Mouse (Mus musculus) common myeloid progenitor, adult 5-6 weeks (primary cell): ENCODE data around the gene Arfgap1. TPM values are rescaled to one million over a fixed set of nuclear protein-coding genes. Genes with fewer than 3 reads are reported as not detected.

Experiments
- ATAC-seq: replicated peaks from 2 replicates; pipeline ENCODE4 v1.8.0; 2016; ENCODE audit warnings: low read depth, mild to moderate bottlenecking, moderate TSS enrichment, inconsistent platforms; ENCODE audit not compliant: poor library complexity, severe bottlenecking
- total RNA-seq: library from RNA; stranded (forward); fragments of 200-1000, 187-1606 nt; gene quantifications from 2 replicates; pipeline ENCODE4 v1.2.3, GENCODE M21; 2017

The Arfgap1 gene
- total RNA-seq, 1 experiment from 2014 or later = 24.4 TPM

DNA sequence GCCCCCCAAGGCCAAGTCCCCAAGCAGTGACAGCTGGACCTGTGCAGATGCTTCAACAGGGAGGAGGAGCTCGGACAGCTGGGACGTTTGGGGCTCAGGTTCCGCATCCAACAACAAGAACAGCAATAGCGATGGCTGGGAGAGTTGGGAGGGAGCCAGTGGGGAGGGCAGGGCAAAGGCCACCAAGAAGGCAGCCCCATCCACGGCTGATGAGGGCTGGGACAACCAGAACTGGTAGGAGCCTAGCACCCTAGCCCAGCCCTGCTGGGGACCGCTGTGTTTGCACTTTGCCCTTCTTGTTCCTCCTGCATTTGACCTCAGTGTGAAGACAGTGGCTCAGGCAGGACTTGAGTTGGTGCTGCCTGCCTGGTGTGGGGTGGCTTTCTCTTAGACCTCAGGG lies 14.1 kb downstream of the Arfgap1 start:
- ATAC-seq = no peak

DNA sequence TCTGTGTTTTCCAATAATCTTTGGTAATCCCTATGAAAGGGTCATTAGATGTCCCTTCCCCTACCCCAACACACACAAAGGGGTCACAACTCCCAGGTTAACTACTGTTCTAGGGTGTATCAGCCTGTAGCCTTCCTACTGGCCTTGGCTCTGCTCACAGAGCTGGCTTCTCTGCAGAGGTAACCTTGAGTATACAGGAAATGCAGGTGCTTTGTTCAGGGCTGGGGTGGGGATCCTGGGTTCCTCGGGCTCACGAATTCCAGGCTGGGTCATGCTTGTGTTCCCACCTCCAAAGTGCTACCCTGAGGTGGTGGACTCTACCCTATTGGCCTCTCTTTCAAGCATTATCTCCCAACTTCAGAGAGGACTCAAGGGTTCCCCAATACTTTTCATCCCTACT lies 18.6 kb downstream of the Arfgap1 start:
- ATAC-seq = no peak

DNA sequence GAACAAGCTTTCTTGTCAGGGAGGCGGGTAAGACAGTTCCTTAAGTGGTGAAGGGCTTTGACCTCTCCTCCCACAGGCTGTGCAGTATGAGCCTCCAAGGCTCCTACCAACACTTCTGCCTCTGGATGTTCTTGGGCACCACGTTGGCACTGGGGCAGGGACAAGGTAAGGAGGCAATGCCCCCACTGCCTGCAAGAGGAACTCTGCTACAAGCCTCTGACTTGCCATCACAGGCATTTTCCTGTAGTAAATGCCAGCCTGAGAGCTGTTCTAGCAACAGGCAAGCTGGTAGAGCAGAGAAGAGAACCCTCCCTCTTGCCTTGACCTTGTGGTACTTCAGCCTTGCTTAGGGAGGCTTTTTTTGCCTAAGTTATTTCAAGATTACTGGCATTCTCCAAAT lies 19.4 kb downstream of the Arfgap1 start, which contains the start of gene Col20a1:
Gene Col20a1, plus strand, starts transcription at position 87 of the 400 bp plus-strand sequence.
- ATAC-seq = no peak

DNA sequence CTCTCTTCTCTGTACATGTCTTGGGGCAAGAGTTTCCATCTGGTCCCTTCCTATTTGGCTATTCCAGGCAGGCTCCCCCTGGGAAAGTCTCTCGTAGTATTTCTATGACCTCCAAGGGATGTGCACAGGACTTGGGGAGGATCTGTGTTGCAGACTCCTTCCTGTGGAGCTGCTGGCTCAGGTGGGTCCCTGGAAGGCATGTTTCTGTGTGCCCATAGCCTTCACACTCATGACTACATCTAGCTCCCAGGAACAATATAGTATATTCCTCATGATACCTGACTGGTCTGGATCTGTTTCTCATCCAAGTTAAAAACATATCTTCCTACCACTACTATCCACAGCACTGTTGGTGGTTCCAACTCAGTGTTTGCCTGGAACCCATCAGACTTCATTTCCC lies 20.0 kb downstream of the Arfgap1 start:
- no peak for ATAC-seq

DNA sequence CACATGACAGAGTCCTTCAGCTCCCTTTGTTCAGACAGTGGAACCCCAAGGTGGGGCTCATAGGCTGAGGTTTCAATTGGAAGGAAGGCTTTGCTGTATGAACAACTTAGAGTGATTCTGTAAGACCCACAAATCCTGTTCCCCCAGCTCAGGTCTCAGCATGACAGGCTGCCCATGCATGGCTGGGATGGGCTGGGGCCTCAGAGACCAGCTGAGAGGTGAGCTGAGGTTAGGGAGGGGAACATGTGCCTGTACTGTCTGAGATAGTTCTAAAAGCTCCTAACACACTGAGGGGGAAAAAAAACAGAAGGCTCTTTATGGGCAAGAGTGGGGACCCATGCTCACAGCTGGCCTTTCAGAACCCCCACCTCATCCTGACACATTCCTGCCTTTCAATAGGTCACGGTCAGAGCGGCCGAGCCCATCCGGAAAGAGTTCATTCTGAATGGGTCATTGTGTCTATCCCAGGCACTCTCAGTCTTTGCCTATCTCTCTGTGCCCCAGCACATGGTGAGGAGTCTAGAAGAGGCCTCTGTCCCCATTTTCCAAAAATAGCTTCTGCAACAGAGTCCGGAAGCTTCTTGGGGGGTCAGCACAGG lies 20.5 kb downstream of the Arfgap1 start:
- no peak for ATAC-seq

DNA sequence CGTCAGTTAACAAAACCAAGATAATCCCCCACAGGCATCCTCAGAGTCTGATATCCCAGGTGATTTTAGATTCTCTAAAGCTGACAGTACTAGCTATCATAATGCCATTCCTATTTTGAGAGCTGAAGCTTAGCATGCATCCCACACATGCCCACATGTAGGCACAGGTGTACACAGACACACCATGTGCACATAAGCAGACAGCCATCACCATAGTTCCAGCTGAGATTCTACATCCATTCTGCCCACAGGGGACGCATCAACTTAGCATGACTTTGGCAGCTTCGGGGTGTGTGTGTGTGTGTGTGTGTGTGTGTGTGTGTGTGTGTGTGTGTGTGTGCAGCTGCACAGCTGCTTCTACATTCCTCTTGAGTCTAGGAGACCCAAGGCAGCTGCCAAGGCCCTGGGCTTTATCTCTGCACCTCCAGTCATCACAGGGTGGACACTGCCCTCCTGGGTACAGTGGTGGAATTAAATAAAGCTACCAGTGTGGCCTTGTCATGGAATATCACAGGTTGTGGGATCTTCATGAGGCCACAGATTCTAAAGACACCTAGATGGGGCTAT lies 21.4 kb downstream of the Arfgap1 start:
- no peak for ATAC-seq

DNA sequence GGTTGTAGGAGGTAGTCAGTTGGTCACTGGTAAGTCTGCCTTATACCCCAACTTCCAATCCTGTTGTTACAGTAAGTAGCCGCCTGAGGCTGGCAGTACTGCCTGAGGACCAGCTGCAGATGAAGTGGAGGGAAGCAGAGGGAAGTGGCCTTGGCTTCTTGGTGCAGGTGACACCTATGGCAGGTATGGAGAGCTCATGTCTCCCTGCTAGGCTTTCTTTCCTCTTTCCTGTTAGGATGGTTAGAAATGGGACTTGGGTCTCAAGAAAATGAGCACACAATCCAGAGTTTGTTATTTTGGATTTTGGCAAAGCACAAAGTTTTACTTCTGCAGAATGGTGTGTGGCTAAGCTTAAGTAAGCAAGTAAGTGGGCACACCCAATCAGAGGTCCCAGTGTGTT lies 21.9 kb downstream of the Arfgap1 start:
- ATAC-seq = no peak

DNA sequence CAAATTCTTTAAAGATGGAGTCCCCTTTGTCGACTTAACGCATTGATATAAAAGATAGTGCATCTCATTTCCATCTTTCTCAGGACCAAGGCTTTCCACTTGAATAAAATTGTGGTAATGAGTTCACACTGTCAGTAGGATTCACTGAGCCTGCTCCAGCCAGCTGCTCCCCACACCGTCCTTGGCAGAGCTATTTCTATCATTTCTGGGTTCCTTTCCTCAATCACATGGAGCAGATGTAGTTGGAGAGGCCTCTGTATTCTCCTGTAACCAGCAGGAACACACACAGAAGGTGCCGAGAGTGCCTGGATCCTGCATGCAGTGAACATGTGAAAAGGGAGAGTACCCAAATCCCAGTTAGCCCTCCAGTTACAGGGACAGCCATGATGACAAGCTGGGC lies 23.3 kb downstream of the Arfgap1 start:
- no peak for ATAC-seq

DNA sequence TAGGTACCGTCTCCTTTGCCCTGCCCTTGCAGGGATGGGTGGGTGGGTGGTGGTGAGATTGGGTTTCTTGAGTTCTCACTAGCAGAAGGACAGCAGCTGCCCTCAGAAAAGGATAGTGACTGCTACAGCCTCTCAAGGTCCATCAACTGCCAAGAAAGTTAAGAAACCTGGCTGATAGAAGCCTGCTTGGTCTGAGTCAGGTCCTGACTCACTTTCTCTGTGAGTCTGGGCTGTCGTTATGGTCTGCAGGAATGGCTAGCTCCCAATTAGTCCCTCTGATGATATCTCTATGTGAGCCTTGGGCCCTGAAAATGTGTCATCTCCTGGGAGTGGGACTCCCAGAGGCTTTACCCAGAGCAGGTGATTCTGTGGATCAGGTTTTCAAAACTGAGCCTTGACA lies 27.3 kb downstream of the Arfgap1 start:
- ATAC-seq = no peak

DNA sequence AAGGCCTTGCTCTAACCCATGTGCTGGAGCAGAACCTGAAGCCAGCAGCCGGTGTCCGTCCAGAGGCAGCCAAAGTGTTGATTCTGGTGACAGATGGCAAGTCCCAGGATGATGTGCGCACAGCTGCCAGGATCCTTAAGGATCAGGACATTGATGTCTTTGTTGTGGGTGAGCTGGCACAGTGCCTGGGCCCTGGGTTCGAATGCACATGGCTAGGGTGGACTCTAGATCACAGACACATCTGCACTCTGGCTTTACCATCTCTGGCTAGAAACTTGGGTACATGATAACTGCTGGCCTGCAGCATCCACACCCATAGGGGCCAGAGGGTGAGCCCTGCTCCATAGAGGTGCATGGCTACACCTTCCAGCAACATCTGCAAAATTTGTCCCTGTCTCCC lies 28.4 kb downstream of the Arfgap1 start:
- ATAC-seq = no peak

DNA sequence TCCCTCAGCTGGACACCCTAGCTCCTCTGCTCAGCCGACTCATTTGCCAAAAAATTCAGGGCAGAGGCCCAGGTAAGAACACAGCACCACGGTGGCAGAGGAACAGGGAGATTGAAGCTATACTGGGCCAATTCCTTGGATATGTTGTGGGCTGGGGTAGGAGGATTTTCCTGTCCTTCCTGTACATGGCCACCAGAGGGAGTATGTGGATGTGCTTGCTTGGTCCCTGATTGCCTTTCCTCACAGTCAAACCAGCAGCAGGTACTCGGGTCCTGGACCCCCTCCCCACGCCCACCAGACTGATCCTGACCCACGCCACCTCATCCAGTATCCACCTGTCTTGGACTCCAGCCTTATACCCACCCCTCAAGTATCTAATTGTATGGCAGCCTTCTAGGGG lies 29.4 kb downstream of the Arfgap1 start:
- ATAC-seq = peak; percentile 83

DNA sequence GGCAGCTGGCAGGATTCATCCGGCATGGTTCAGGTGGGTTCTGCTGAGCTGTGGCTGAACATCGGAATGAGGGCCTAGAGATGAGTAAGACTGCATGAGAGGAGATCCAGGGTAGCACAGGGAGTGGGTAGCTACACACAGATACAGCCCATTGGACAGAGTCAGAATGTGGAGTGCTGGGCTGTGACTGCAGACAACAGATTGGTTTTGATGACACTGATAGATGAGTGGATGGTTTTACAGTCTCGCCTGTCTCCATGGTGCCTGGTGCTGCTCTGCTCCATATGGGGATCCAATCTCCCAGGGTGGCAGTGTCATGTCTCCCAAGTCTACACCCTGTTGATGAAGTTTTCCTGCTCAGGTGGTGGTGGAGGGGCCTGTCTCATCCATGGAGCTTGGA lies 29.9 kb downstream of the Arfgap1 start:
- no peak for ATAC-seq

DNA sequence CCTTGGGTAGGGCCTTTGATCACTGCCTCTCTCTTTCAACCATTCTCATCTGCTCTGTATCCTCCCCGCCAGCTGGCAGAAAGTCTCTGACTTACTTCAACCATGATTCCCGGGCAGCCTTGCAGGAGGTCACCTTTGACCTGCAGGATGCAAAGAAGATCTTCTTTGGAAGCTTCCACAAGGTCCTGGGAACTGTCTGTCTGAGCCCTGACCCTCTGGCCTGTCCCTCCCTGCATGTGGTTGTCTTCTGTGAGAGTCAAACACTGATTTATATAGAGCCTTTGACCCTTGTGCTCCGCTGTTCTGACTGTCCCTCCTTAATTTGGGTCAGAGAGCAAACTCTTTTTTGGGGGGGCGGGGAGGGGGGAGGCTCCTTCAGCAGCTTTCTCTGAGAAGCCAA lies 40.0 kb downstream of the Arfgap1 start:
- no peak for ATAC-seq

DNA sequence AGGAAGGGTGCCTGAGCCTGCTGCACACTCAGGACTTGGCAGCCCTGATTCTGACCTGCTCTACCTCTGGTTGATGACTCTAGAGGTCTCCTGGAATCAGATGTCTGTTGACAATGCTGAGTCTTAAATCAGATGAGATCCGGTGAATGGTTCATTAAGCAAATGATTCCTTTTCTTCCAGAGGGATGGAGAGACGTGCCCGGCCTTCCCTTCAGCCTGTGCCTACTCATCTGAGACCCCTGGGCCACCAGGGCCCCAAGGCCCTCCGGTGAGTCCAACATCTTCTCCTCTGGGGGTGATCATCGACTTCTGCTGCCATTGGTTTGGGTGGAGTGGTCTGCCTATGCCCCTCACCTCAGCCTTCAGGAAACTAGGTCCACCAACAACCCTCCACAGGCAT lies 41.3 kb downstream of the Arfgap1 start:
- no peak for ATAC-seq

DNA sequence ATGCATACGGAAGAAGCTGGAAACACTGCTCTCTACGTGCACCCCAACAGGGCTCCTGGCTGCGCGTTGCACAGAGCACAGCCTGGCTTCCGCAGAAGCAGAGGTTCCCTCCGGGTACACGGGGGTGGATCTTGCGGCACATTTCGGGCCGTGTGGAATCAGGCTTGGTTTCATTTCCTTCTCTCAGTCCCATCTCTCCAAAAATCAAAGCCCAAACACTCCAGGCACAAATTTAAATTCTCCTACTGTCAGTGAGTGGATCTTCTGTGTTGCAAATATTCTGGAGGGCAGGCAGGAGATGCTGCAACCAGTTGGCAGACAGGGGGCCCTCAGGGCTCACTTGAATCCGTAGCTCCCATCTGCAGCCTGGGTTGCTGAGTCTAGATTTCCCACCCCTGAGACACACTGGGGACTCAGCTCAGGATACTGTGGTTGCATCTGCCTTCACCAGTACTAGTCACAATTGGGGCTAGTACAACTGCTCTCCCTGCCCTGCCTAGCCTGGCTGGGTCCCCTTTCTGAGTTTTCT lies 64.4 kb downstream of the Arfgap1 start:
- no peak for ATAC-seq

Other genes with a start within 250 kb of the Arfgap1 start
- 6.5 and 6.8 TPM in 2 replicates for gene Slc17a9, start 242.0 kb upstream of the Arfgap1 start, total RNA-seq
- gene Bhlhe23, start 190.3 kb upstream of the Arfgap1 start, total RNA-seq = not detected in 2 replicates
- 34.4 and 41.8 TPM in 2 replicates for gene Ythdf1, start 46.3 kb upstream of the Arfgap1 start, total RNA-seq
- not detected in 2 replicates for gene Birc7, start 38.2 kb upstream of the Arfgap1 start, total RNA-seq
- not detected in 2 replicates for gene Nkain4, start 12.5 kb upstream of the Arfgap1 start, total RNA-seq
- not detected in 2 replicates for gene Col20a1, start 19.3 kb downstream of the Arfgap1 start, total RNA-seq
- not detected in 2 replicates for gene Chrna4, start 76.3 kb downstream of the Arfgap1 start, total RNA-seq
- gene Kcnq2, start 168.1 kb downstream of the Arfgap1 start, total RNA-seq = 0.09 TPM in 1 of 2 replicates, not detected in the other
- not detected in 2 replicates for gene Eef1a2, start 189.8 kb downstream of the Arfgap1 start, total RNA-seq
- gene Ppdpf, start 220.0 kb downstream of the Arfgap1 start, total RNA-seq = 70.0 and 92.5 TPM in 2 replicates
- not detected in 2 replicates for gene Ptk6, start 235.6 kb downstream of the Arfgap1 start, total RNA-seq
- not detected in 2 replicates for gene Srms, start 246.0 kb downstream of the Arfgap1 start, total RNA-seq